Mouse (Mus musculus): ENCODE results near the gene Med13.
"Not testable (repeated sequence)": the region's sequence is repeated elsewhere in the genome, so short reads cannot be mapped to it uniquely, and the experiment has no call there.

Gene Med13

DNA sequence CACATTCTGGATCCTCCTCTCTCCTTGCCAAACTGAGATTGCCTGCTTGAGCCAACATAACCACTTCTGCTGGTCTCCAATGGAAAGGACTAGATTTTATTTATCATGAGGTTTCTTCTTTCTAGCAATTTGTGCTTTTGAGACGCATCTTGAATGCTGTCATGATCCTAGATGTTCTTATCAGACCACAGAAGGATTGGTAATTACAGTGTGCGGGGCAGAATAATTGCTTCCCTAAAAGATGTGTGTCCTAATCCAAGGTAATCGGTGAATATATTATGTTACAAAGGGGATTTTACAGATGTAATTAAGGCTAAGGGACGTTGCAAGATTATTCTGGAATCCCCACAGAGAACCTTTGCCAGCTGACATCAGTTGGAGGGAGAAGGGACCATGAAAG is 21.6 kb upstream of the Med13 start:
- DNase-seq (ENCODE audit: low spot score) = no peak

DNA sequence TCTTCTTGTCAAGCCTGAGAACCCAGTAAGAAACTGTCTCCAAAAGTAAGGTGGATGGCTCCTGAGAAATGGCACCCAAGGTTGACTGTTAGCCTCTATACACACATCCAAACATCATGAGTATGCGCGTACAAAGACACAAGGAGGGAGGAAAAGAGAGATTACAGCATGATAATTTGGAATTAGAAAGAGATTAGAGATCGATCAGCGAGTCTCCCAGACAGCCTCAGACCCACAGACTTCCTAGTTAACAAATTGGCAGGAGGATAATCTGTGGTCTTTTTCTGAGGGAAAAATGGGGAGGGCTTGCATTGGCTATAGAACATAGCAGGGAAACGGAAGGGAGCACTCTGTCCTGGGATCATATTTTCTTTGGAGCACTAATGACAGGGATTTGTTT is 20.4 kb upstream of the Med13 start:
- no peak for DNase-seq (ENCODE audit: low spot score)

DNA sequence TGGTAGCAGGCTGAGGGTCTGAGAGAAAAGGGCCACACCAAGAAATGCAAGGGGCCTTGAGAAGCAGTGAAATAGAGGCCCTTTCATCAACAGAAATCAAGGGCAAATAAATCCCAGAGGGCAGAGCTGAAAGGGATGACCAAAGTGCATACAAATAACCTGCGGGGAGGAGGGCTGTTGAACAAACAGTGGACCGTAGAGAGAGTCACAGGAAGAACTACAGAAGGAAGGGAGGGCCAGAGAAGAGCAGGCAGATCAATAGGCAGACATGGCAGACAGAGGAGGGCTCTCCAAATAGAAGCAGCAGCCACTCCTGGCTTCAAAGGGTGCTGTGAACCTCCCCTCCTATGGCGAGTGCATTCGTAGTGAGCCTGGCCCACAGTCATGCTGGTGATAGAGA is 19.3 kb upstream of the Med13 start:
- no peak for DNase-seq (ENCODE audit: low spot score)

GRCm38 (mm10) chr11:86375086-86375485 is 17.7 kb upstream of the Med13 start:
- no peak for DNase-seq (ENCODE audit: low spot score)

GRCm38 (mm10) chr11:86371266-86371665 is 13.9 kb upstream of the Med13 start:
- DNase-seq (ENCODE audit: low spot score) = no peak

DNA sequence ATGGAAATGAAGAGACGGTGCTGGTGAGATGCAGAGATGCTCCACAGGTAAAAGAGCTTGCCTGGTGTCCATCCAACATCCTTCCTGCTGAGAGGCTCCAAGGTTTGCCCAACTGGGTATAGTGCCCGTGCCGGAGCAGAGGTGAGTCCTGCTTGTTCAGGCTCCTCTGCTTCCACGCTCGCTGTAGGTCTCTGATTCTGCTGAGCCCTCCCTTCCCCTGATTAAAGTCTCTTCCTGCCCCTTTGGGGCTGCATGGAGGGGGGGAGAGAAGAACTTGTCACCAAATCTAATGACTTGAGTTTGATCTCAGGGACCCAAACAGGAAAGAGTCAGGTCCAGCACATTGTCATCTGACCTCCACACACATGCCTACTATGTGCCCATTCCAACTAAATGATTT is 12.5 kb upstream of the Med13 start:
- DNase-seq (ENCODE audit: low spot score) = no peak

- DNase-seq (ENCODE audit: low spot score) = no peak
Measured at GRCm38 (mm10) chr11:86369003-86369402, 11.6 kb upstream of the Med13 start.

- DNase-seq (ENCODE audit: low spot score) = no peak
Measured at GRCm38 (mm10) chr11:86364709-86365452, 7.5 kb upstream of the Med13 start.

GRCm38 (mm10) chr11:86357984-86358528 is 654 bp upstream of the Med13 start:
- peak; percentile 98 for DNase-seq (ENCODE audit: low spot score)

DNA sequence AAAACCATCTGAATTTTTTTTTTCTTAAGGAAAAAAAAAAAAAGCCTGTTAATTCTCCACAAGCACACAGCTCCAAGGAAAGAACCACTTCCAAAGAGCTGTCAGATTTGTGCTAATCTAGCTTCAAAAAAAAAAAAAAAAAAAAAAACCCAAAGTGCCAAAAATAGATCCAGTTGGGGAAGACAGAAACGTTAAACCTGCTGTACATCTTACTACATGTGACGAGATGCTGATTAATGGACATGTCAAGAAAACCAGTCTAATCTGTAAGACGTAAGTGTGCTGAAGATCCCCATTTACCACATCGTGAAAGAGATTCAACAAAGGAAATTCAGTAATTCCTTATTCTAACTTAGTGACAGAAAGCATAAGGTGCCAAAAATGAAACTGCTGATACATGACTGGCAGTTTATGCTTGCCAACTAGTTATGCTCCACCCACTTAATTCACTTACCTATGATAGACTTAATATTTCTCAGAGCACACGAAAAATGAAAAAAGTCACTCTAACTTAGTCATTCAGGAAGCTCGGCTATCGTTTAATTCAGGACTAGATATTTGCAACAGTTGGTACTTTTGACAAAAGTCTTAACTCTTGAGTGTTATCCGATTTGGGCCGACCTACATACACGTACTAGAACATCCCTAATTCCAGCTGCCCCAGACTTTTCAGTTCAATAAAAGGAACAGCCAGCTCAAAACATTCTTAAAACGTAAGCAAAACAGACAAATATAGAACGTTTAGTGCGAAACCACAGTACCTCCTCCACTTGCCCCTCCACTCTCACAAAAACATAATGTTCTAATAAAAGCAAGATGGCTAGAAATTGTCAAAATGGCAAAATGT is 1.2 kb downstream of the Med13 start:
- no peak for DNase-seq (ENCODE audit: low spot score)

DNA sequence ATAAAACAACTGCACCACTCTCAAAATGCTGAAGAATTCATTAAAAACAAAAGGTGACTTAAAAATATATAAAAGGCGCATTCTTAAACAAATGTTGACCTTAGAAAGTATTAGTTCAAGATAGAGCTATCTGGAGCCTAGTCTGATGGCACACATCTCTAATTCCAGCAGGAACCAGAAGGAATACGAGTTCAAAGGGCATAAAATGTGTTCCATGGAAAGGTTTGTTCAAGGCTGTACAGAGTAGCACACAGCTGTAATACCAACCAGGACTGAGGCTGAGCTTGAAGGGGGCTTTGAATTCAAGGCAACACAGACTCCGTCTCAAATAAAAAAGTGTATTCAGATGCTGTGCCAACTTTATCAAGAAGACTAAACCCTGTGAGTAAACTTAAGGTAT is 3.8 kb downstream of the Med13 start:
- DNase-seq (ENCODE audit: low spot score) = no peak

- no peak for DNase-seq (ENCODE audit: low spot score)
Measured at GRCm38 (mm10) chr11:86351766-86352315, 5.6 kb downstream of the Med13 start.

- no peak for DNase-seq (ENCODE audit: low spot score)
Measured at GRCm38 (mm10) chr11:86350636-86351138, 6.7 kb downstream of the Med13 start.

DNA sequence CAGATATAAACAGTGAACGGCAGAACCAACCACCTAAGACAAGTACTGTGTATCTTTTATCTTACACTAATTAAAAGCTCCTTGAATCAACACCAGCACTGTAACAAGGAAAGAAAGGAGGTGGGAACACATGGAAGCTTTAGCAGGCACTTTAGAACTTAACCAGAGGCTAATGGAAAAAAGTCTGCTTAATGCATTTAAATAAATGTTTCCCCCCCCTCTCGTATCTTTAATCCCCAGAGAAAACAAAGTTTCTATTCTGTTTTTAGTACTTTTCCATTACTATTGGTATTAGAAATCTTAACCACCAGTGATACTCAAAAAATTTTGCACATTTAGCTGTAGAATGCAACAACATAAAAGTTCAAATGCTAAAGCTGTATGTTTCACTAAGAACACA is 8.1 kb downstream of the Med13 start:
- no peak for DNase-seq (ENCODE audit: low spot score)

DNA sequence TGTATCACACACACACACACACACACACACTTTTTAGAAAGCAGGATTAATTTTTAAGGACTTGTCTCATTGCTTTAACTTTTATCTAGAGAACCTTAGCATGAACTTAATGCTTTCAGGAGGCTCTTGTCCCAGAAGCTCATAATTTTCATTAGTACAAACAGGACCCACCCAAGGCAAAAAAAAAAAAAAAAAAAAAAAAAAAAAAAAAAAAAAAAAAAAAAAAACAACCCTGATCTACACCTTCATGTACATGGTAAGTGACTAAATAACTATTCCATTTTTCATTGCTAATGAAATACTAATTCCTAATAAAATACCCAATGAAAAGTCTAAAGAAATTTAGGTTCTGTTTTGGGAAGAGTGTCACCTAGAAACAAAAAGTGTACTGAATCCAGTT is 8.5 kb downstream of the Med13 start:
- DNase-seq (ENCODE audit: low spot score) = no peak

GRCm38 (mm10) chr11:86347387-86348122 is 9.8 kb downstream of the Med13 start:
- DNase-seq (ENCODE audit: low spot score) = no peak

GRCm38 (mm10) chr11:86346525-86346924 is 10.9 kb downstream of the Med13 start:
- DNase-seq (ENCODE audit: low spot score) = no peak

DNA sequence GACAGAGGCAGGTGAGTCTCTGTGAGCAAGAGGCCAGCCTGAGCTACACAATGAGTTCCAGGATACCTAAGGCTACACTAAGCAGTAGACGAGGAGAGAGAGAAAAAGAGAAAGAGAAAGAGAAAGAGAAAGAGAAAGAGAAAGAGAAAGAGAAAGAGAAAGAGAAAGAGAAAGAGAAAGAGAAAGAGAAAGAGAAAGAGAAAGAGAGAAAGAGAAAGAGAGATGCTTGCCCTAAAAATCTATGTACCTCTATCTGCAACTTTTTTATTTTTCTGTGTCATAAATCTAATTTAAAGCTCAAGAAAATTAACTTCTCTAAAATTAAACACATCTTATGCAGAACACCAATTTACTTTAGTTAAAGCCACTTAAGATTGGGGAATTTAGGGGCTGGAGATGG is 12.5 kb downstream of the Med13 start:
- not testable (repeated sequence) for DNase-seq (ENCODE audit: low spot score)

GRCm38 (mm10) chr11:86324251-86324650 is 33.2 kb downstream of the Med13 start:
- DNase-seq (ENCODE audit: low spot score) = no peak

DNA sequence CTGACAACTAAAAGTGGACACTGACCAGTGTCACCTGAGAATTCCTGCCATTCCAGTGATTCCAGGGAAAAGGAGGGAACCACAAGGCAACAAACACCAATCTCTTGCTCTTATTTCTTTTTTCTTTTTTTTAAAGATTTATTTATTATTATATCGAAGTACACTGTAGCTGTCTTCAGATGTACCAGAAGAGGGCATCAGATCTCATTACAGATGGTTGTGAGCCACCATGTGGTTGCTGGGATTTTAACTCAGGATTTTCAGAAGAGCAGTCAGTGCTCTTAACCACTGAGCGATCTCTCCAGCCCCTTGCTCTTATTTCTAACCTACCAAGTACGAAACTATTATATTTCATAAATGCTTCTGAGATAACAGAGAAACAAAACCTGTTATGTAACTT is 42.4 kb downstream of the Med13 start:
- DNase-seq (ENCODE audit: low spot score) = not testable (repeated sequence)

DNA sequence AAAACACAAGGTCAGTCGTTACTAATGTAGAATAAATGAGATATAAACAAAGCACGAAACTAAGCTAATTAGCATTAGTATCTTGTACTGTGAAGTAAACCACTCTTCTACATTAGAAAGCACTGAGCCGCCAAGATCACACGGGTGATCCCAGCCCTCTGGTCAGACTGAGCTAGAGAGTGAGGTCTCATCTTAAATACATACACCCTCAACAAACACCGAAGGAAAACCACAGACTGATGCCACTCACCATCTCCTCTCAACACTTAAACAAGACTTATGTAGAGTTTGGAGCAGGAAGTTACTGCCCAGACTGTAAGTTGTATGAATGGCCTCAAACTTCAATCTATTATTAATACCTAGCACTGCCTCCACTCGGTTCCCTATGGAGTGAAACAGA is 47.1 kb downstream of the Med13 start:
- DNase-seq (ENCODE audit: low spot score) = no peak

DNA sequence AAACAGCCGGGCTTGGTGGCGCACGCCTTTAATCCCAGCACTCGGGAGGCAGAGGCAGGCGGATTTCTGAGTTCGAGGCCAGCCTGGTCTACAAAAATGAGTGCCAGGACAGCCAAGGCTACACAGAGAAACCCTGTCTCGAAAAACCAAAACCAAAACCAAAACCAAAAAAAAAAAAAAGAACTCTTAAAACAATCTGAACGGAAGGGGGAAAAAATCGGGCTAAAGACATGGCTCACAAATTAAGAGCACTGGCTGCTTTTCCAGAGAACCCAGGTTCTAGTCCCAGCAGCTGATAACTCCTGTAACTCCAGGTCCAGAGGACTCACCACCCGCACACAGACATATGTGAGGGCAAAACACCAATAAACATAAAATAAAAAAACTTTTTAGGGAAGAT is 65.2 kb downstream of the Med13 start:
- not testable (repeated sequence) for DNase-seq (ENCODE audit: low spot score)

Data from layer of hippocampus, adult 11-12 months (tissue).